Mouse (Mus musculus) hindbrain, embryonic 11.5 days (tissue): Measurements from ENCODE around the gene Golm1. TPM values are rescaled to one million over a fixed set of nuclear protein-coding genes. Genes with fewer than 3 reads are reported as not detected.

ENCODE experiments used
- ATAC-seq: fragments of 200-750 bp; cut with Nextera tagmentation; 2 replicates; pipeline ENCODE4 v1.8.0; 2017; ENCODE audit warnings: mild to moderate bottlenecking, moderate TSS enrichment, moderate library complexity; ENCODE audit not compliant: low FRiP score
- DNase-seq: peaks from one replicate; pipeline ENCODE4 v3.0.0-alpha.2; 2015; ENCODE audit warnings: low spot score
- H3K27ac ChIP-seq: fragments of 300-500 bp; sonication (generic); 2 replicates; pipeline ENCODE4 v1.5.1; 2014; ENCODE audit warnings: mild to moderate bottlenecking, low read depth, low read length
- H3K27me3 ChIP-seq: fragments of 300-500 bp; sonication (generic); 2 replicates; pipeline ENCODE4 v1.6.1; 2014; ENCODE audit warnings: mild to moderate bottlenecking, low read length, moderate library complexity, mixed read lengths; ENCODE audit not compliant: control insufficient read depth, insufficient read depth
- H3K36me3 ChIP-seq: fragments of 300-500 bp; sonication (generic); 2 replicates; pipeline ENCODE4 v1.6.1; 2014; ENCODE audit warnings: mild to moderate bottlenecking, low read length, moderate library complexity, mixed read lengths; ENCODE audit not compliant: control insufficient read depth, insufficient read depth
- H3K4me1 ChIP-seq: fragments of 300-500 bp; sonication (generic); replicated peaks from 2 replicates; pipeline ENCODE4 v1.6.1; 2014; ENCODE audit warnings: low read length, mixed read lengths; ENCODE audit not compliant: control insufficient read depth, insufficient read depth
- H3K4me2 ChIP-seq: fragments of 300-500 bp; sonication (generic); replicated peaks from 2 replicates; pipeline ENCODE4 v1.6.1; 2014; ENCODE audit warnings: mild to moderate bottlenecking, low read depth, low read length
- H3K4me3 ChIP-seq: fragments of 300-500 bp; sonication (generic); 2 replicates; pipeline ENCODE4 v1.5.1; 2014; ENCODE audit warnings: low read depth, low read length
- H3K9ac ChIP-seq: fragments of 300-500 bp; sonication (generic); 2 replicates; pipeline ENCODE4 v1.6.1; 2014; ENCODE audit warnings: low read depth, low read length
- H3K9me3 ChIP-seq: fragments of 300-500 bp; sonication (generic); 2 replicates; pipeline ENCODE4 v1.6.1; 2016; ENCODE audit warnings: low read length; ENCODE audit not compliant: control insufficient read depth
- WGBS: fragments of 180-500 bp; shearing (Covaris S2); extraction: QIAGEN DNeasy Blood & Tissue Kit; methylation state at CpG from one replicate; pipeline ENCODE4 v1.1.7; 2014; 5-methylcytosine and 5-hydroxymethylcytosine counted together
- polyA plus RNA-seq: library from polyadenylated mRNA; unstranded; fragments of >200 nt; fragmentation: Nextera tagmentation; extraction: Ambion mirVana; gene quantifications from 2 replicates; pipeline ENCODE4 v1.2.1, GENCODE M21; 2014

Golm1 gene
- polyA plus RNA-seq, 1 experiment from 2014 or later: 135 TPM

GRCm38 (mm10) chr13:59649781-59650180 is 25.8 kb downstream of the Golm1 start:
- Histone ChIP-seq H3K27me3 (no peaks in the 10 kb centered on the region), H3K9me3 (no peaks in the 10 kb centered on the region), H3K4me2 (no peak overlapping the region), H3K27ac (no peak overlapping the region), H3K4me3 (no peak overlapping the region), H3K9ac (no peak overlapping the region), H3K4me1 (peaks cover 10% of the 10 kb centered on the region), H3K36me3 (peaks cover 4% of the 10 kb centered on the region; the same call in 1 of the 2 replicates)
- DNase-seq (no peak), ATAC-seq (no peak)
- WGBS: 81% methylated on average over 5 of the region's 5 CpGs

GRCm38 (mm10) chr13:59648598-59648997 is 27.0 kb downstream of the Golm1 start:
- no peak for DNase-seq
- Histone ChIP-seq H3K9ac (no peak overlapping the region), H3K4me3 (no peak overlapping the region), H3K27me3 (no peaks in the 10 kb centered on the region), H3K27ac (no peak overlapping the region), H3K4me1 (peaks cover 10% of the 10 kb centered on the region), H3K36me3 (peaks cover under 1% of the 10 kb centered on the region; the same call in 1 of the 2 replicates), H3K9me3 (no peaks in the 10 kb centered on the region), H3K4me2 (no peak overlapping the region)
- WGBS: 89% methylated on average over 6 of the region's 6 CpGs
- no peak for ATAC-seq

- no peaks in the 10 kb centered on the region for H3K27me3 ChIP-seq
- H3K9me3 ChIP-seq: no peaks in the 10 kb centered on the region
- ATAC-seq (no peak), DNase-seq (no peak)
- no peak overlapping the region for H3K9ac ChIP-seq
- 84% methylated on average over 6 of the region's 6 CpGs for WGBS
- H3K4me1 ChIP-seq: peaks cover 3% of the 10 kb centered on the region
- no peak overlapping the region for H3K27ac ChIP-seq
- no peaks in the 10 kb centered on the region for H3K36me3 ChIP-seq
- H3K4me2 ChIP-seq: no peak overlapping the region
- no peak overlapping the region for H3K4me3 ChIP-seq
These were observed 28.1 kb downstream of the Golm1 start for GRCm38 (mm10) chr13:59647484-59647883.

GRCm38 (mm10) chr13:59646674-59647244 is 28.9 kb downstream of the Golm1 start:
- H3K4me1 ChIP-seq: no peaks in the 10 kb centered on the region
- H3K27ac ChIP-seq: no peak overlapping the region
- H3K4me2 ChIP-seq: no peak overlapping the region
- ATAC-seq: no peak
- H3K9me3 ChIP-seq: no peaks in the 10 kb centered on the region
- H3K36me3 ChIP-seq: no peaks in the 10 kb centered on the region
- no peak overlapping the region for H3K4me3 ChIP-seq
- no peak for DNase-seq
- H3K9ac ChIP-seq: no peak overlapping the region
- no peaks in the 10 kb centered on the region for H3K27me3 ChIP-seq
- WGBS: 55% methylated on average over 11 of the region's 11 CpGs

- 92% methylated on average over 3 of the region's 3 CpGs for WGBS
- ATAC-seq: no peak
- Histone ChIP-seq H3K9me3 (no peaks in the 10 kb centered on the region), H3K27ac (no peak overlapping the region), H3K27me3 (no peaks in the 10 kb centered on the region), H3K36me3 (no peaks in the 10 kb centered on the region), H3K4me2 (no peak overlapping the region), H3K4me1 (no peaks in the 10 kb centered on the region), H3K4me3 (no peak overlapping the region), H3K9ac (no peak overlapping the region)
- DNase-seq: no peak
These were observed 30.1 kb downstream of the Golm1 start for GRCm38 (mm10) chr13:59645491-59645890.

GRCm38 (mm10) chr13:59642818-59643217 is 32.8 kb downstream of the Golm1 start:
- Histone ChIP-seq H3K4me3 (no peak overlapping the region), H3K4me1 (no peaks in the 10 kb centered on the region), H3K36me3 (no peaks in the 10 kb centered on the region; the same call in 1 of the 2 replicates), H3K27me3 (no peaks in the 10 kb centered on the region), H3K9ac (no peak overlapping the region), H3K4me2 (no peak overlapping the region), H3K27ac (no peak overlapping the region), H3K9me3 (no peaks in the 10 kb centered on the region)
- WGBS: 93% methylated on average over 2 of the region's 2 CpGs
- DNase-seq: no peak
- no peak for ATAC-seq

- no peaks in the 10 kb centered on the region for H3K9me3 ChIP-seq
- H3K4me3 ChIP-seq: no peak overlapping the region
- no peak overlapping the region for H3K4me2 ChIP-seq
- WGBS: 89% methylated on average over 6 of the region's 6 CpGs
- ATAC-seq: no peak
- no peaks in the 10 kb centered on the region for H3K4me1 ChIP-seq
- no peak overlapping the region for H3K27ac ChIP-seq
- peaks cover 6% of the 10 kb centered on the region; the same call in 1 of the 2 replicates for H3K36me3 ChIP-seq
- no peak overlapping the region for H3K9ac ChIP-seq
- no peaks in the 10 kb centered on the region for H3K27me3 ChIP-seq
- DNase-seq: no peak
These were observed 35.5 kb downstream of the Golm1 start for GRCm38 (mm10) chr13:59640178-59640440.

GRCm38 (mm10) chr13:59639368-59640177 is 36.0 kb downstream of the Golm1 start:
- no peak overlapping the region for H3K27ac ChIP-seq
- WGBS: 89% methylated on average over 16 of the region's 16 CpGs
- no peaks in the 10 kb centered on the region for H3K27me3 ChIP-seq
- DNase-seq: no peak
- H3K9me3 ChIP-seq: no peaks in the 10 kb centered on the region
- H3K9ac ChIP-seq: no peak overlapping the region
- no peak overlapping the region for H3K4me2 ChIP-seq
- H3K4me3 ChIP-seq: no peak overlapping the region
- no peak for ATAC-seq
- H3K36me3 ChIP-seq: peaks cover 8% of the 10 kb centered on the region; the same call in 1 of the 2 replicates
- no peaks in the 10 kb centered on the region for H3K4me1 ChIP-seq

- H3K9me3 ChIP-seq: no peaks in the 10 kb centered on the region
- no peak overlapping the region for H3K27ac ChIP-seq
- H3K4me1 ChIP-seq: no peaks in the 10 kb centered on the region
- H3K27me3 ChIP-seq: no peaks in the 10 kb centered on the region
- no peak for ATAC-seq
- no peak for DNase-seq
- H3K4me3 ChIP-seq: no peak overlapping the region
- H3K36me3 ChIP-seq: peaks cover 12% of the 10 kb centered on the region
- H3K9ac ChIP-seq: no peak overlapping the region
- 94% methylated on average over 7 of the region's 7 CpGs for WGBS
- no peak overlapping the region for H3K4me2 ChIP-seq
These were observed 37.8 kb downstream of the Golm1 start for GRCm38 (mm10) chr13:59637800-59638199.
